Mouse (Mus musculus): Measurements from ENCODE around the gene H2afj. TPM values are rescaled to one million over a fixed set of nuclear protein-coding genes. Genes with fewer than 3 reads are reported as not detected.

The H2afj gene
- total RNA-seq, 2 experiments from 2014 or later, result 12.4 to 13.8 TPM

DNA sequence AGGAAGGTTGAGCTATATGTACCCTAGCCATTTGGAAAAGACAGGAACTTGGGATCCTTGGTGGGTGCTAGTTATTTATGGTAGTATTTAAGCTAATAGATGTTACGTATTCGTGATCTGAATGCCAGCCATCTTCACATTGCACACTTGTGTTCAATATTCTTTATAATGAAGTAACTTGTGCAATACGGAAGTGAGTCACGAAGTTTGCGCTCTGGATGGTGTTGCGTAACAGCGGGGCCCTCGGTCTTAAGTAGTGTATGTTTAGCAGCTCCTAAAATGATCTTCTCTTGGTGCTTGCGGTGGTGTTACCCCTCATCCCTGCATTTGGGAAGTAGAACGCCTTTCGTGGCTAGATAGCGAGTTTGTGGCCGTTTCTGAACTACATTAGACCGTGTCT is 1.0 kb downstream of the H2afj start:
- no peak for TF ChIP-seq CTCF (IDR thresholded peaks at IDR 0.05)
- H3K4me3 ChIP-seq, result peak overlapping the region; percentile 93
- intact Hi-C loops (cut with DNase I), result loop anchor here (10.0 kb wide), 1 partner anchor 264 kb away; no protein-coding TSS in a partner anchor
- peak overlapping the region; percentile 90 for H3K27ac ChIP-seq
- peak; percentile 52 for DNase-seq

DNA sequence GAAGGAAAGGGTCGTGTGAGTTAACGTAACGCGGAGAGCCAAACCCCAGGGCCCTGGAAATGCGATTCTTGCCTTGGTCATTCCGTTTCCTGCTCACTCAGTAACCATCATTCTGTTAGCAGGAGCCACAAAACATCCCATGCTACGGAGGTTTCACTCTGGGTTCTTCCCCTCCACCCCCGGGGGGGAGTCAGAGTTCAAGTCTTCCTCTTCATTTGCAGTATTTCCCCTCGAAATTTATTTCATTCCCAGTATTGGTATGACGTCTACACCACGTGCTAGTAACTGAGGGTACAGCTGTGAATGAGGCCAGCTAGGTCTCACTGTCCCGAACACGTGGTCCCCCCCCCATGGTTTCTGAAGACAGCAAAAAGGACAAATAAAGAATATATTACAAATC is 1.6 kb downstream of the H2afj start:
- no peak for TF ChIP-seq CTCF (IDR thresholded peaks at IDR 0.05)
- no peak for DNase-seq
- intact Hi-C loops (cut with DNase I), result loop anchor here (10.0 kb wide), 1 partner anchor 265 kb away; no protein-coding TSS in a partner anchor
- H3K4me3 ChIP-seq, result peak overlapping the region; percentile 93
- no peak overlapping the region for H3K27ac ChIP-seq

DNA sequence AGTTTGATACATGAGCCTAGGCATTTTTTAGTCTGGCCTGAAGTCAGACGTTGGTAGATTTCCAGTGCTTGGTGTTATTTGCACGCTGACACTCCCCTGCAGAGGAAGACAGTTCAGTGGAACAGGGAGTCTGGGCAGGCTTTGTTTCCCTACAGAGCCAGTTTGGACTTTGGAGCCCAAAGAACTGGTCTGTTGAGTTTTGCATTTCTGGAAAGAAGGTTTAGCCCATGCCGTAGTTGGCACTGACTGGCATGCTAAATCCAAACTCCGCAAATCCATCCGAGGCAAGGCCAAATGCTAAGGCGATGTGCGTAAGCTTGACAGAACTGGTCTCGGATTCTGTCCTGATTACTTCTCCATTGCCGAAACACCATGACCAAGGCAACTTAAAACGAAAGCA is 3.2 kb downstream of the H2afj start:
- no peak for DNase-seq
- no peak for TF ChIP-seq CTCF (IDR thresholded peaks at IDR 0.05)
- intact Hi-C loops (cut with DNase I), result no loop called here
- no peak overlapping the region for H3K4me3 ChIP-seq
- no peak overlapping the region for H3K27ac ChIP-seq

DNA sequence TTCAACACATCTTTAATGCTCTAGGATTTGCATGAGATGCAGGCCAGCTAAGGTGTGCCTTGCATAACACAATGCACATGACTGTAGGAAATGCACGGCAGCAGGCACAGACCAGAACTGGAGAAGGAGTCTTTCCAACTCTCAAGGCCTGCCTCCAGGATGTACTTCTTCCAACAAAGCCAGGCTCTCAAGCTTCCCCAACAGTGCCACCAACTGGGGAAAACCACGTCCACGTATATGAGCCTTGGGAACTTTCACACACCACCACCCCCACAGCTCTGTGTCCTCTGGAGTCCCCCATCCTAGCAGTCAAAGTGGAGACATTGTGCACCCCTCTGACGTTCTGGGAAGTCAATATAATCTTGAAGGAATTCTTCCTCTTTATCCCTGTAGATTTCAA is 5.1 kb downstream of the H2afj start:
- H3K4me3 ChIP-seq, result no peak overlapping the region
- TF ChIP-seq CTCF (IDR thresholded peaks at IDR 0.05), result no peak; the same call in 1 of the 2 replicates
- no peak overlapping the region for H3K27ac ChIP-seq
- intact Hi-C loops (cut with DNase I), result no loop called here
- DNase-seq, result no peak

DNA sequence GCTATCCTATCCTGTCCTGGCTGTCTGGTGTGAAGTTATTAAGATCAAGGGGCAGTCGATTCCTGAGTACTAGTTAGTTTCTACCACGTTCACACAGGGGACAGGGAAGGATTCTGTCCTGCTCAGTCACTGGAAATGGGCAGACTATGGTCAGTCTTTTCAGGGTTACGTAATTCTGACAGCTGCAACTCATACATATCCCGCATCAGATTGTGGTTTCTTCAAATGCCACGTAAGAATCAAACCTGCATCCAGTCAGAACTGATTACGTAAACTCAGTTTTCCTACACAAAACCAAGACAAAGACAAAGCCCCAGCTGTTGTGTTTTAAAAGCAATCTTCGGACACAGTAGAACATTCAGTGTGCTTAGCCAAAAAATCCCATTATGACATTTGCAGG is 7.3 kb downstream of the H2afj start:
- Histone ChIP-seq H3K4me3 (no peak overlapping the region), H3K27ac (no peak overlapping the region)
- DNase-seq, result no peak
- intact Hi-C loops (cut with DNase I), result no loop called here
- no peak for TF ChIP-seq CTCF (IDR thresholded peaks at IDR 0.05)

DNA sequence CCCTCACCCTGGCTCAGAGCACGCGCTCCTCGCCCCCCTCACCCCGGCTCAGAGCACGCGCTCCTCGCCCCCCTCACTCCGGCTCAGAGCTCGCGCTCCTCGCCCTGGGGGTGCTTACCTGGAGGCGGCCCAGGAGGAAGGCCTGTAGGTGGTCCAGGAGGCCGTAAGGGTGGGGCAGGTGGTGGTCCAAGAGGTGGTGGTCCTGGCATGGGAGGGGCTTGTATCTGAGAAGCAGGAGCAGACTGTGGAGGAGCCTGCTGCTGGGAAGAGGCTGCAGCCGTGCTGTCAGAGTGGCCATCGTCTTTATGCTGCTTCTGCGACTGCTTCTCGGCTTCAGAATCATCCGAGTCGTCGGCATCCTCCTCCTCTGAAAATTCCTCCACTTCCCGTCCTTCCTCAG is 8.8 kb downstream of the H2afj start:
- TF ChIP-seq CTCF (IDR thresholded peaks at IDR 0.05), result no peak
- Histone ChIP-seq H3K4me3 (no peak overlapping the region), H3K27ac (no peak overlapping the region)
- DNase-seq, result no peak
- intact Hi-C loops (cut with DNase I), result no loop called here

DNA sequence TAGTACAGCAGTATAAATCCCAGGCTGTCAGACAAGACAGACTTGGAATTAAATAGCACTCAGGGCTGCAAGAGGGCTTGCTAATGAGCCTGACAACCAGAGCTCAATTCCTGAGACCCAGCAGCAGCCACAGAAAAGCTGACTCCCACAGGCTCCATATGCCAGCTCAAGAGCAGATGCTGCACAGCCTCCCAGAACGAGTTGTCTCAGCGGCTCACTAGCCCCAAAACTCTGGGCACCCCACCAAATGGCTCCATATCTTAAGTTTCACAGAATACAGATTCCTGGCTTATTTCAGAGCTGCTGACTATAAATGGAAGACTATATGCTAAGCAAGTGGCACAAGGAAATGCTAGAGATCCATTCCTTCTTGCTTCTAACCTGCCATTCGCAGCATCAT is 9.5 kb downstream of the H2afj start:
- TF ChIP-seq CTCF (IDR thresholded peaks at IDR 0.05), result no peak
- Histone ChIP-seq H3K4me3 (no peak overlapping the region), H3K27ac (no peak overlapping the region)
- intact Hi-C loops (cut with DNase I), result no loop called here
- DNase-seq, result no peak

DNA sequence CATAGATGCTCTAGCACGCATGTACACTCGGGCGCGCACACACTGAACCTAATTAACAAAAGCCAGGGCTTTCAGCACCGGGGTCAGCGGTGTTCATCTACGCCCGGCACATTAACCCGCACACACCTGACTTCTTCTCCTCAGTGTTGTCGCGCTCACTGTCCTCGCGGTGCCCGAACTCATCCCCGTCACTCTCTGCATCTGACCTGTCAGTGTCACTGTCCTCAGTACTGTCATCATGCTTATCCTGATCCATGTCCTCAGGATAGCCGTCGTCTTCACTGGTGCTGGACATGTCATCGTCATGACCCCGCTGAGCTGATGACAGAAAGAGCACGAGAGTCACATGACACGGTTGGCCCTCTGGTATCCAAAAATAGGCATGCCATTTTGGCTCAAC is 12.3 kb downstream of the H2afj start:
- DNase-seq, result no peak
- intact Hi-C loops (cut with DNase I), result no loop called here
- TF ChIP-seq CTCF (IDR thresholded peaks at IDR 0.05), result no peak
- Histone ChIP-seq H3K4me3 (no peak overlapping the region), H3K27ac (no peak overlapping the region)

DNA sequence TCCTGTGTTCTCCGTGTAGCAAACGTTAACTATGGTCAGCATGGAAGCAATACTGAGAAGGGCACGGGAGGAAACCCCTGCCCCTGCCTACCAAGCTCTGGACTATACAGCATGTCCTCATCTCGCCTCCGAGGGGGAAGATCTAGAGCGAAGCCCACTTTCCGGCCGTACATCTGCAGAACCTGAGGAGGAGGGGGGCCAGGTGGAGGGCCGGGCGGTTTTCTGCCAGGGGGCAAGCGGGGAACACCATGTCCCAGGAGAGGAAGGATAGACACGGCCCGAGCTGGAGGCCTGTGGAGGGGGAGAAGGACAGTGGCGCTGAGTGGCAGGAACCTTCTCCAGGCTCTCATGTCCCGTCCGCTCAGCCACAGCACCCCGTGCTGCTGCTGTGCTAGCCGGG is 13.0 kb downstream of the H2afj start:
- intact Hi-C loops (cut with DNase I), result no loop called here
- TF ChIP-seq CTCF (IDR thresholded peaks at IDR 0.05), result no peak
- no peak overlapping the region for H3K27ac ChIP-seq

DNA sequence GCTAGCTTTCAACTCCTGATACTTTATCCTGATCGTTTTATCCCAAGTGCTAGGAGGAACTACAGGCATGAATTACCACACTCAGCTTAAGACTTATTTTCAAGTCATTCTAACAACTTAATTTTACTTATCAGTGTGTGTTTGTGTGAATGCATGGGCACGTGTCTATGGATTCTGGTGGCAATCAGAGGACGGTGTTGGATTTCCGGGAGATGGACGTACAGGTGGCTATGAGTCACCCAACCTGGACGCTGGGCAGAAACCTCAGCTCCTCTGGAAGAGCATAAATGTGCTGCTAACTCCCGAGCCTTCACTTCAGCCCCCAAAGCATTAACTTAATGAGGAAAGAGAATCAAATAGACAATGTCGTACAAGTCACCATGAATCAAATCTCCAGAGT is 16.9 kb downstream of the H2afj start:
- intact Hi-C loops (cut with DNase I), result no loop called here
- no peak for DNase-seq
- TF ChIP-seq CTCF (IDR thresholded peaks at IDR 0.05), result no peak
- no peak overlapping the region for H3K27ac ChIP-seq
- no peak overlapping the region for H3K4me3 ChIP-seq

More for the DNA sequence above, 13.0 kb downstream of the H2afj start:
- DNase-seq, result no peak
- H3K4me3 ChIP-seq, result no peak overlapping the region

DNA sequence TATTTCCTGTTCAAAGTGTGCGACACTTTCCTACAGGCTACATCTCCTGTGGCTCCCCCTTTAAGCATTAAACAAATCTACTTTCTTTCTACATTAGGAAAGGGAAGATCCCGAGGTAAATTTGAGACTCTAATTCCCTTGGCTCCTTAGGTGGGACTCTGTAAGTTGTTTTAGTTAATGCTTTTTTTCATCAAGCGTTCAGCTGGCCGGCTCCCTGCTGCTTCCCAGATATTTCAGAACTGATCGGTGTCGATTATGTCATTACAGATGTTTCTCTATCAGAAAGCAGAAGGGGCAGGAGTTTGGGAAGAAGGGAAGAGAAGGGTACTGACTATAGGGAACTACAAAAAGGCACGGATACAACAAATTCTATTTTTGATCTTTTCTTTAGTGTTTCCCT is 19.1 kb downstream of the H2afj start:
- Histone ChIP-seq H3K27ac (peak overlapping the region; percentile 97), H3K4me3 (peak overlapping the region; percentile 100)
- DNase-seq, result no peak
- no peak for TF ChIP-seq CTCF (IDR thresholded peaks at IDR 0.05)
- intact Hi-C loops (cut with DNase I), result loop anchor here (1.0 kb wide), 1 partner anchor 23 kb away; the partner anchor contains the start of gene Hist4h4

DNA sequence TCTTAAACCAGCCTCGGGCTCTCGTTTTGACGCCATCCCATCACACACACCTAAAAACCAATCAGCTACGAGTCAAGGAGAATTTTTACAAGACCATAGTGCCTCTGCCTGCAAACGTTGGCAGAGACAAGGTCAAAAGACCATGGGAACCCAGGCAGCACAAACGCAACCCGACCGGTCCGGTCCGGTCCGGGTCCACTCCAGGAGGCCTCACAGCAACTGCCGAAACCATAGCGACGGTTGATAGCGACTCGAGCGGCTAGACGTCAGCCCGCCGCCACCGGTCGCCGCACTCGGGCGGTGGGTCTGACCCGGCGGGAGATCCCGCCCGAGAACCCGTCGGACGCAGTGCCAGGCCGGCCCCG is 19.5 kb downstream of the H2afj start, which contains the start of gene BC049715:
Gene BC049715, plus strand, starts transcription at position 111 of the 365 bp plus-strand sequence.
- DNase-seq, result no peak
- no peak for TF ChIP-seq CTCF (IDR thresholded peaks at IDR 0.05)
- Histone ChIP-seq H3K4me3 (peak within 1 kb of the TSS; percentile 100), H3K27ac (peak within 1 kb of the TSS; percentile 97)
- intact Hi-C loops (cut with DNase I), result loop anchor here (1.0 kb wide), 1 partner anchor 23 kb away; the partner anchor contains the start of gene Hist4h4

DNA sequence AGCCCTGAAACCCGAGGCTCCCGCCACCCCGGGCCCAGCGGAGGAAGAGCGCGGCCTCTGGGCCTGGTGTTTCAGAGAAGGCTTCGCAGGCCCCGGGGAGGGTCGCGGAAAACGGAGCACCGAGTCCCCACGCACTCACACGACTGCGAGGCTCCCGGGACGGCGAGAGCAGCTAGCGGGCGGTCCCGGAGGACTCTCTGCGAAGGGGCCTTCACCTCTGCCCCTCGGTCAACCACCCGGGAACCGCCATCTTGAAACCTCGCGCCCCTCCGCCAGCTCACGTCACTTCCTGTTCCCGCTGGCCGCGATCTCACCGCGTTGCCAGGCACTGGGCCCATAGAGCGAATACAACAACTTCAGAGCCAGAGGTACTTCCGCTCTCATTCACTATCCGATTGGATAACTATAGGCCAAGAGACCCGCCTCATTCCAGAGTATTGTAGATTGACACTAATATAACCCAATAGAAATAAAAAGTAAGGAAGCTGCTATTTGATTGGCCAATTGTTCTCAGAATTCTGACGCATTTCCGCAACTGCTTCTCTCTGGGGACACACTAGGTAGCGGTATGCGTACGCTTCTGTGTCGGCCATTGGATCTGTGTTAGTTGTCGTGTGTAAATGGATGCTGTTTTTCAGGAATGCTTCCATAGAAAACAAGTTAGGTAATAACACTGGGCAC is 20.0 kb downstream of the H2afj start, which contains the start of gene Wbp11:
Gene Wbp11, minus strand, starts transcription at position 353 of the 681 bp plus-strand sequence.
- TF ChIP-seq CTCF (IDR thresholded peaks at IDR 0.05), result peak; percentile 26; the same call in 1 of the 2 replicates
- intact Hi-C loops (cut with DNase I), result loop anchor here (1.0 kb wide), 1 partner anchor 24 kb away; the partner anchor contains the start of gene Hist4h4
- peak; percentile 97 for DNase-seq
- peak within 1 kb of the TSS; percentile 97 for H3K27ac ChIP-seq
- peak within 1 kb of the TSS; percentile 100 for H3K4me3 ChIP-seq

DNA sequence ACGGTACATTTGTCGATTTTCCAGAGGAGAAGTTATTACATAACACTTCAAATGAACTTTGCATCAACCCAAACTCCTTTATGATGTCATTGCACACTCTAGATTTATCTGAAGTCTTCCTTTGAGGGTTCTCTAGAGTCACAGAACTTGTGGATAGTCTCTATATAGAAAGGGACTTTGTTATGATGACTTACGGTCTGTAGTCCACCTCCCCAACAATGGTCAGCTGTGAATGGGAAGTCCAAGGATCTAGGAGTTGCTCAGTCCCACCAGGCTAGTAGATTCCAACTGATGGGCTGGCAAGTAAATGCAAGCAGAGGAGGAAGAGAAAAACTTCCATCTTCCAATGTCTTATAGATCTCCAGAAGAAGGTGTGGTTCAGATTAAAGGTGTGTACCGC is 20.6 kb downstream of the H2afj start:
- no peak for TF ChIP-seq CTCF (IDR thresholded peaks at IDR 0.05)
- Histone ChIP-seq H3K4me3 (peak overlapping the region; percentile 100), H3K27ac (peak overlapping the region; percentile 97)
- DNase-seq, result no peak
- intact Hi-C loops (cut with DNase I), result no loop called here

All from gastrocnemius, adult 2 months (tissue).